Mouse (Mus musculus) myocyte (in vitro differentiated cells): Measurements from ENCODE around the gene Polr2f. TPM values are rescaled to one million over a fixed set of nuclear protein-coding genes. Genes with fewer than 3 reads are reported as not detected.

Experiments
- H3K27me3 ChIP-seq: one replicate; pipeline ENCODE4 v1.6.1; 2011; ENCODE audit not compliant: control insufficient read depth, insufficient read depth, insufficient read length
- H3K36me3 ChIP-seq: one replicate; pipeline ENCODE4 v1.6.1; 2011; ENCODE audit not compliant: control insufficient read depth, insufficient read depth
- H3K4me2 ChIP-seq: one replicate; pipeline ENCODE4 v1.6.1; 2011; ENCODE audit warnings: low read depth, control low read depth
- H3K4me3 ChIP-seq: one replicate; pipeline ENCODE4 v1.5.1; 2011; ENCODE audit warnings: mild to moderate bottlenecking, control low read depth, moderate library complexity
- H3K79me2 ChIP-seq: one replicate; pipeline ENCODE4 v1.6.1; 2011; ENCODE audit not compliant: control insufficient read depth, insufficient read depth
- H3ac ChIP-seq: one replicate; pipeline ENCODE4 v1.6.1; 2011; ENCODE audit not compliant: control insufficient read depth, insufficient read length
- CEBPB ChIP-seq: IDR thresholded peaks from 2 replicates; pipeline ENCODE4 v1.6.1; 2011; ENCODE audit warnings: mild to moderate bottlenecking, moderate library complexity; ENCODE audit not compliant: poor library complexity, insufficient read depth, severe bottlenecking
- E2F4 ChIP-seq: IDR thresholded peaks from one replicate; pipeline ENCODE4 v1.6.1; 2011; ENCODE audit warnings: mild to moderate bottlenecking, control low read depth, moderate library complexity; ENCODE audit not compliant: insufficient read depth
- MAX ChIP-seq: IDR thresholded peaks from one replicate; pipeline ENCODE4 v1.6.1; 2011; ENCODE audit warnings: low read depth, mild to moderate bottlenecking, control low read depth
- MYOD1 ChIP-seq, 3 experiments: IDR thresholded peaks; one replicate each; pipeline ENCODE4 v1.6.1; 2011; ENCODE audit warnings: control low read depth in 2 of 3, low read depth in 2 of 3, mild to moderate bottlenecking in 2 of 3, moderate library complexity in 1 of 3; ENCODE audit not compliant: insufficient read length in 2 of 3, control insufficient read depth in 1 of 3
- MYOG ChIP-seq, 3 experiments: IDR thresholded peaks; one replicate each; pipeline ENCODE4 v1.6.1; 2011; ENCODE audit warnings: control low read depth in 2 of 3, low read depth in 2 of 3, mild to moderate bottlenecking in 2 of 3; ENCODE audit not compliant: insufficient read length in 2 of 3, control insufficient read depth in 1 of 3, insufficient read depth in 1 of 3
- POLR2A ChIP-seq: IDR thresholded peaks from one replicate; pipeline ENCODE4 v1.6.1; 2011; ENCODE audit warnings: low read depth, mild to moderate bottlenecking, control low read depth, moderate library complexity; ENCODE audit not compliant: insufficient read length
- POLR2AphosphoS2 ChIP-seq: IDR thresholded peaks from one replicate; pipeline ENCODE4 v1.6.1; 2011; ENCODE audit warnings: low read depth, control low read depth; ENCODE audit not compliant: insufficient read length
- REST ChIP-seq: IDR thresholded peaks from one replicate; pipeline ENCODE4 v1.6.1; 2011; ENCODE audit warnings: mild to moderate bottlenecking, control low read depth, moderate library complexity; ENCODE audit not compliant: insufficient read depth, insufficient read length
- SRF ChIP-seq: IDR thresholded peaks from one replicate; pipeline ENCODE4 v1.6.1; 2011; ENCODE audit warnings: low read depth; ENCODE audit not compliant: control insufficient read depth, insufficient read length
- TCF12 ChIP-seq: IDR thresholded peaks from one replicate; pipeline ENCODE4 v1.6.1; 2011; ENCODE audit warnings: mild to moderate bottlenecking, control low read depth; ENCODE audit not compliant: poor library complexity, insufficient read depth, severe bottlenecking
- TCF3 ChIP-seq: IDR thresholded peaks from one replicate; pipeline ENCODE4 v1.6.1; 2011; ENCODE audit warnings: low read depth, control low read depth; ENCODE audit not compliant: insufficient read length
- USF1 ChIP-seq: IDR thresholded peaks from one replicate; pipeline ENCODE4 v1.6.1; 2011; ENCODE audit warnings: low read depth, mild to moderate bottlenecking, control low read depth, moderate library complexity
- polyA plus RNA-seq: library from polyadenylated mRNA; unstranded; fragments of >200 nt; fragmentation: generic; extraction: Trizol; gene quantifications from one replicate; pipeline ENCODE4 v1.2.1, GENCODE M21; 2012; ENCODE audit warnings: missing spikeins

Polr2f gene
- polyA plus RNA-seq, 1 experiment: 388 TPM

GRCm38 (mm10) chr15:79195492-79195891, 54.7 kb downstream of the Polr2f start:
- H3K27me3 ChIP-seq: peaks cover 42% of the 10 kb centered on the region
- H3K36me3 ChIP-seq: no peaks in the 10 kb centered on the region
- TF ChIP-seq TCF3 (no peak), POLR2AphosphoS2 (no peak), TCF12 (no peak), E2F4 (no peak), MYOG (IDR thresholded peaks at IDR 0.05; ENCODE audit: control insufficient read depth in 1 of 3, insufficient read depth in 1 of 3, insufficient read length in 2 of 3, low read depth in 2 of 3) (no peak), USF1 (no peak), MAX (no peak), CEBPB (no peak), SRF (no peak), POLR2A (no peak), MYOD1 (IDR thresholded peaks at IDR 0.05; ENCODE audit: control insufficient read depth in 1 of 3, insufficient read length in 2 of 3, low read depth in 2 of 3) (no peak), REST (no peak)
- H3K4me2 ChIP-seq: no peak overlapping the region
- no peaks in the 10 kb centered on the region for H3K79me2 ChIP-seq
- H3K4me3 ChIP-seq: no peak overlapping the region
- H3ac ChIP-seq: no peak overlapping the region

- no peak for TF ChIP-seq TCF3
- no peak for TF ChIP-seq CEBPB
- Histone ChIP-seq H3K79me2 (no peaks in the 10 kb centered on the region), H3K4me3 (no peak overlapping the region), H3K4me2 (no peak overlapping the region), H3K27me3 (peaks cover 50% of the 10 kb centered on the region), H3ac (no peak overlapping the region), H3K36me3 (no peaks in the 10 kb centered on the region)
Measured at GRCm38 (mm10) chr15:79199390-79199976, 58.7 kb downstream of the Polr2f start.

Other genes with a start within 250 kb of the Polr2f start
- gene Gm49510, start 241.3 kb upstream of the Polr2f start, polyA plus RNA-seq: 0.04 TPM
- 11.1 TPM for gene Sh3bp1, start 241.2 kb upstream of the Polr2f start, polyA plus RNA-seq
- gene Pdxp, start 227.1 kb upstream of the Polr2f start, polyA plus RNA-seq: 33.1 TPM
- 13,722 TPM for gene Lgals1, start 214.3 kb upstream of the Polr2f start, polyA plus RNA-seq
- 101 TPM for gene Nol12, start 206.1 kb upstream of the Polr2f start, polyA plus RNA-seq
- gene Triobp, start 193.3 kb upstream of the Polr2f start, polyA plus RNA-seq: 19.9 TPM
- 423 TPM for gene H1f0, start 112.6 kb upstream of the Polr2f start, polyA plus RNA-seq
- 0.44 TPM for gene Galr3, start 99.1 kb upstream of the Polr2f start, polyA plus RNA-seq
- 36.1 TPM for gene Ankrd54, start 78.1 kb upstream of the Polr2f start, polyA plus RNA-seq
- gene Eif3l, start 65.8 kb upstream of the Polr2f start, polyA plus RNA-seq: 315 TPM
- gene Micall1, start 32.1 kb upstream of the Polr2f start, polyA plus RNA-seq: 18.0 TPM
- gene 1700088E04Rik, start 244 bp downstream of the Polr2f start, polyA plus RNA-seq: 15.2 TPM
- not detected for gene Sox10, start 24.2 kb downstream of the Polr2f start, polyA plus RNA-seq
- 26.0 TPM for gene Pick1, start 88.2 kb downstream of the Polr2f start, polyA plus RNA-seq
- 0.05 TPM for gene Gm49486, start 88.4 kb downstream of the Polr2f start, polyA plus RNA-seq
- 0.25 TPM for gene Slc16a8, start 113.8 kb downstream of the Polr2f start, polyA plus RNA-seq
- 1.7 TPM for gene Baiap2l2, start 144.5 kb downstream of the Polr2f start, polyA plus RNA-seq
- 36.3 TPM for gene Pla2g6, start 187.4 kb downstream of the Polr2f start, polyA plus RNA-seq
- 15.6 TPM for gene Maff, start 205.6 kb downstream of the Polr2f start, polyA plus RNA-seq